ENCODE assay signal across 12 mouse cellular contexts in genomic region chr12:51001096-51001495, GRCm38 (mm10).
DNase-seq lines count a peak whose midpoint lies in the region; ATAC-seq lines count a peak whose summit lies in the region.
"Had no signal": no experiment of that assay in that cellular context is flagged by ENCODE, and none has a peak within 500 bp of the region (broad histone marks: within the 10 kb centered on the region; RNA-seq: fewer than 3 reads in every experiment).

No protein-coding gene starts in this region.

- H3K36me3 ChIP-seq in kidney, embryonic 16.5 days (ENCODE audit: insufficient read depth, low read length): no peaks in the 10 kb centered on the region
- no peaks in the 10 kb centered on the region for H3K36me3 ChIP-seq in forebrain, embryonic 10.5 days (replicated peaks)
- no peaks in the 10 kb centered on the region for H3K36me3 ChIP-seq in limb, embryonic 10.5 days
- H3K36me3 ChIP-seq in midbrain, embryonic 15.5 days (replicated peaks): no peaks in the 10 kb centered on the region

- peak overlapping the region; percentile 30 for H3K4me2 ChIP-seq in kidney, embryonic 16.5 days (replicated peaks; ENCODE audit: low read depth, low read length)
- peak overlapping the region; percentile 33; the same call in 1 of the 2 replicates for H3K4me2 ChIP-seq in midbrain, embryonic 15.5 days

- ATAC-seq in kidney, embryonic 16.5 days (ENCODE audit: low FRiP score, low TSS enrichment): no peak
- no peak for ATAC-seq in midbrain, embryonic 15.5 days (replicated peaks)

- H3K4me3 ChIP-seq in kidney, embryonic 16.5 days (ENCODE audit: low read length): no peak overlapping the region
- H3K4me3 ChIP-seq in forebrain, embryonic 10.5 days: peak overlapping the region; percentile 18; the same call in 1 of the 2 replicates
- H3K4me3 ChIP-seq in limb, embryonic 10.5 days: no peak overlapping the region
- no peak overlapping the region for H3K4me3 ChIP-seq in midbrain, embryonic 15.5 days

- no peak overlapping the region for H3K9ac ChIP-seq in kidney, embryonic 16.5 days (replicated peaks; ENCODE audit: low read length)
- H3K9ac ChIP-seq in midbrain, embryonic 15.5 days: no peak overlapping the region

- no peaks in the 10 kb centered on the region for H3K9me3 ChIP-seq in kidney, embryonic 16.5 days (ENCODE audit: low read length)
- H3K9me3 ChIP-seq in forebrain, embryonic 10.5 days: no peaks in the 10 kb centered on the region
- no peaks in the 10 kb centered on the region for H3K9me3 ChIP-seq in limb, embryonic 10.5 days (replicated peaks)
- no peaks in the 10 kb centered on the region for H3K9me3 ChIP-seq in midbrain, embryonic 15.5 days

- WGBS in kidney, embryonic 16.5 days: 43% methylated on average over 4 of the region's 4 CpGs
- 45% methylated on average over 4 of the region's 4 CpGs for WGBS in forebrain, embryonic 10.5 days
- WGBS in limb, embryonic 10.5 days: 52% methylated on average over 4 of the region's 4 CpGs
- whole genome bisulfite sequencing in midbrain, embryonic 15.5 days: 28% methylated on average over 4 of the region's 4 CpGs

- peaks cover 17% of the 10 kb centered on the region for H3K4me1 ChIP-seq in kidney, embryonic 16.5 days (ENCODE audit: insufficient read depth, low read length)
- peaks cover 81% of the 10 kb centered on the region for H3K4me1 ChIP-seq in forebrain, embryonic 10.5 days
- H3K4me1 ChIP-seq in limb, embryonic 10.5 days: peaks cover 31% of the 10 kb centered on the region
- peaks cover 32% of the 10 kb centered on the region for H3K4me1 ChIP-seq in midbrain, embryonic 15.5 days

- no peak for DNase-seq in kidney, adult 18-20 months
- DNase-seq in forebrain, embryonic 10.5 days (ENCODE audit: extremely low spot score, low spot score): no peak
- DNase-seq in limb, embryonic 10.5 days (ENCODE audit: low spot score): no peak
- DNase-seq in thymus, postnatal 14 days: no peak
- no peak for DNase-seq in spleen, postnatal 4 days (ENCODE audit: low spot score in 2 of 2)
- no peak for DNase-seq in spleen, adult 18-20 months
- DNase-seq: cerebellum, adult 9-11 months; heart, postnatal 36 days; retina, postnatal 1 day; thymus, postnatal 36 days had no signal

- peak overlapping the region; percentile 60; the same call in 1 of the 2 replicates for H3K27ac ChIP-seq in kidney, embryonic 16.5 days (ENCODE audit: low read length)
- H3K27ac ChIP-seq in forebrain, embryonic 10.5 days: peak overlapping the region; percentile 83
- peak overlapping the region; percentile 50; the same call in 1 of the 2 replicates for H3K27ac ChIP-seq in limb, embryonic 10.5 days
- H3K27ac ChIP-seq in midbrain, embryonic 15.5 days: peak overlapping the region; percentile 74

- H3K27me3 ChIP-seq in kidney, embryonic 16.5 days (ENCODE audit: insufficient read depth, low read length): no peaks in the 10 kb centered on the region
- peaks cover 61% of the 10 kb centered on the region for H3K27me3 ChIP-seq in forebrain, embryonic 10.5 days (ENCODE audit: poor library complexity, severe bottlenecking)
- H3K27me3 ChIP-seq in limb, embryonic 10.5 days (ENCODE audit: low read depth, poor library complexity, severe bottlenecking): no peaks in the 10 kb centered on the region
- peaks cover 15% of the 10 kb centered on the region for H3K27me3 ChIP-seq in midbrain, embryonic 15.5 days (replicated peaks)
